Mouse (Mus musculus) megakaryocyte, embryonic 14.5 days (primary cell): Measurements from ENCODE around the gene Tgfbr2. TPM values are rescaled to one million over a fixed set of nuclear protein-coding genes. Genes with fewer than 3 reads are reported as not detected.

Source experiments
- H3K27me3 ChIP-seq: replicated peaks from 2 replicates; pipeline ENCODE3; 2012; ENCODE audit warnings: inconsistent platforms
- H3K36me3 ChIP-seq: replicated peaks from 2 replicates; pipeline ENCODE3; 2012; ENCODE audit warnings: low read length, inconsistent platforms, mixed read lengths
- H3K4me1 ChIP-seq: 2 replicates; pipeline ENCODE4 v1.6.1; 2012; ENCODE audit warnings: inconsistent platforms
- H3K4me3 ChIP-seq: replicated peaks from 2 replicates; pipeline ENCODE3; 2012; ENCODE audit warnings: moderate library complexity, mild to moderate bottlenecking, inconsistent platforms
- H3K9me3 ChIP-seq: 2 replicates; pipeline ENCODE4 v1.6.1; 2012; ENCODE audit warnings: inconsistent platforms
- FLI1 ChIP-seq: IDR thresholded peaks from 2 replicates; pipeline ENCODE4 v1.6.1; 2012; ENCODE audit warnings: low read length, inconsistent platforms, mixed read lengths
- GATA1 ChIP-seq: IDR thresholded peaks from 3 replicates; pipeline ENCODE4 v1.6.1; 2012; ENCODE audit warnings: mixed read lengths, low read length, inconsistent platforms, borderline replicate concordance
- polyA plus RNA-seq: library from polyadenylated mRNA; stranded (reverse); fragments of >175 nt; gene quantifications from 2 replicates; pipeline ENCODE4 v1.2.3, GENCODE M21; 2012; ENCODE audit warnings: low replicate concordance; ENCODE audit not compliant: insufficient read depth

Tgfbr2 gene
- polyA plus RNA-seq, 1 experiment, result 1.9 TPM

DNA sequence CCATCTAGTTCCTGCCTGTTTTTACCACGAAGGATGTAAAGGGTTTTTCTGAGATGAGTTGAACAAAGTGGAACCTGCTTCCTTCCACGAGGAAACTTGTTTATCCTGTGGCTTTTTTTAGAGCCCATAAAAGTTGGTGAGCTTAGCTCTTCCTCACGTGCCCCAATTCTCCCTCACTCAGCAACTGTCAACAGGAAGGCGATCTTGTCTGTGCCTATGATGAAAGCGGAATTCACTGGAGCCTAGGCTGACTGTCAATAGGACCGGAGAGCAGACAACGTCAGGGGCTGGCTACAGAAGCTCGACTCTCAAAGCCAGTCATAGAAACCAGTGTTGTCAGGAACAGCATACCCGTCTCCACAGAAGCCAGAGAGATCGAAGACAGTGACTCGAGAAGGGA lies 73.3 kb downstream of the Tgfbr2 start:
- peaks cover 65% of the 10 kb centered on the region for H3K36me3 ChIP-seq
- H3K9me3 ChIP-seq, result peaks cover 6% of the 10 kb centered on the region; the same call in 1 of the 2 replicates
- peaks cover 3% of the 10 kb centered on the region for H3K27me3 ChIP-seq
- no peak for TF ChIP-seq FLI1
- TF ChIP-seq GATA1, result no peak
- H3K4me1 ChIP-seq, result peaks cover 30% of the 10 kb centered on the region
- no peak overlapping the region for H3K4me3 ChIP-seq

DNA sequence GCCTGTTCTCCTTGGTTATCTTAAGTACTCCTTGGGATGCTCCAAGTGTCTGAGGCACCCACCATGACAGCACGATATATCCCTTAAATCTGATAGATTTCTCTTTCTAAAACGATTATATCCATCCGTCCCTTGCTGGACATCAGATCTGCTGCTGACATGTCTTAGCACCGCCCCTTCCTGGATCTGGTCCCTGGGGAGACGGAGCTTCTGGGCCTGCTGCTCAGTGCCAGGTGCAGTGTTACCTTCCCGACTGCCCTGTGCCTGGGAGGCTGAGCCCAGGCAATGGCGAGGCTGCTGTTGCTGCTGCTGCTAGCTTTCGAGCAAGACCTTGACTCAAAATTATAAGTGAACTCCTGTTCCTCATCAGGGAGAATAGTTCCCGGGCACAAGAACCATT lies 75.1 kb downstream of the Tgfbr2 start:
- Histone ChIP-seq H3K27me3 (peaks cover 3% of the 10 kb centered on the region), H3K4me3 (no peak overlapping the region), H3K36me3 (peaks cover 58% of the 10 kb centered on the region), H3K9me3 (no peaks in the 10 kb centered on the region), H3K4me1 (peaks cover 46% of the 10 kb centered on the region)
- TF ChIP-seq GATA1 (no peak), FLI1 (no peak)

DNA sequence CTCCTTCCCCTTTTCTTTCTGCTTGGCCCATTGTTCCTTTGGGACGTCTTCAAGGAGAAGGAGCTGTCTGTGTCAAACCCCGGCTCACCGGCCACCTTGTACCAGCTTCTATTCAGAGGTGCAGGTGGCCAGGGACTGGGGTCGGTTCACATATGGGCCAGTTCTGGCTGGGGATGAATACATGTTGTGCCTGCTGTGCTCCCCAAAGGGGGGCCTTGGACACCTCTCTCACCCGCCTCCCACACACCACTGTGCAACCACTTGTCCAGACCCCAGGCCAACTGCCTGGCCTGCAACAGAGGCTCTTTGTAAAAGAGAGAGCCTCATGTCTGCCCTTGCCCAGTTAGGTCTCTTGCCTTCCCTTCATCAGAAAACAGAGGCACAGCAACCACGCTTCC lies 75.6 kb downstream of the Tgfbr2 start:
- no peak for TF ChIP-seq FLI1
- no peak for TF ChIP-seq GATA1
- peaks cover 46% of the 10 kb centered on the region for H3K4me1 ChIP-seq

DNA sequence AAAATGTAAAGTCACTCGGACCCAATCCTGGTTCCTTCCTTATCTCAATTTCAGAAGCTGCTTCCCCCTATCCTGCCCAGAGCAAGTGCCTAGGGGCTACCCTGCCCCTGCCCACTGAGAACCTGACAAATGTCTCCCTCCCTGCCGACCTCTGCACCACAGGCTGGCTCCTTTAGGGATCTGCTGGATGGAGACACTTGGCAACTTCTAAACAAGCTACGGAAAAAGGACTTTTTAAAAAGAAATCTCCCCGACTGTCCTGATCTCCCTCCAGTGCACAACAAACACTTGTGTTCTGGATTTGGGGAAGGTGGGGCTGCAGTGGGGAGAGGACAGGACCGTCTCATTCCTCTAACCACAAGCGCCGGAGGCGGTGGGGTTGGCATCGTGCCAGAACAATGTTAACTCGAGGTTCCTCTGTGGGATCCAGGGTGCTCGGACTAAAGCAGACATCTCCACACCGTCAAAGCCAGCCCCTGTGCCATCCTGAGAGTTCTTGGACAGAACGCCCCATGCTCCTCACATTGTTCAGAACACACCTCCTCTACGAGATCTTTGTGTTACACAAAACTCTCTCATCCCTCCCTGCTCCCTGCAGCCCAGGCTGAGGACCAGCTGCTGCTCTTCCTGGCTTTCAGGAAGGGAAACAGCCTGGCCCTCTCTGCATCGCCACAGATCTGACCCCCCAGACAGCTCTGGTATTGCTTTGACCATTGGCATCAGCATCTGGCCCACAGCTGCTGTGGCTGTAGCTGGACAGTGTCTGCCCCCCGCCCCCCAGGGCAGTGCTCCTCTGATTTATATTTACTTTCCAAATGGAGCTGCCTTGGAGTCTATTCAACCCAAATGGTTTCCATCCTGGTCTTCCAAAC lies 76.2 kb downstream of the Tgfbr2 start:
- Histone ChIP-seq H3K9me3 (no peaks in the 10 kb centered on the region), H3K27me3 (peaks cover 3% of the 10 kb centered on the region), H3K4me3 (no peak overlapping the region), H3K4me1 (peaks cover 46% of the 10 kb centered on the region), H3K36me3 (peaks cover 51% of the 10 kb centered on the region)
- TF ChIP-seq GATA1 (no peak), FLI1 (no peak)

More for the DNA sequence above, 75.6 kb downstream of the Tgfbr2 start:
- H3K4me3 ChIP-seq, result no peak overlapping the region
- H3K9me3 ChIP-seq, result no peaks in the 10 kb centered on the region
- H3K27me3 ChIP-seq, result peaks cover 3% of the 10 kb centered on the region
- H3K36me3 ChIP-seq, result peaks cover 54% of the 10 kb centered on the region

- peaks cover 20% of the 10 kb centered on the region for H3K4me1 ChIP-seq
- TF ChIP-seq FLI1, result no peak
- no peak for TF ChIP-seq GATA1
- no peaks in the 10 kb centered on the region for H3K9me3 ChIP-seq
- no peaks in the 10 kb centered on the region for H3K27me3 ChIP-seq
- peaks cover 46% of the 10 kb centered on the region for H3K36me3 ChIP-seq
- H3K4me3 ChIP-seq, result no peak overlapping the region
These were observed 83.2 kb downstream of the Tgfbr2 start for GRCm38 (mm10) chr9:116091921-116092320.

DNA sequence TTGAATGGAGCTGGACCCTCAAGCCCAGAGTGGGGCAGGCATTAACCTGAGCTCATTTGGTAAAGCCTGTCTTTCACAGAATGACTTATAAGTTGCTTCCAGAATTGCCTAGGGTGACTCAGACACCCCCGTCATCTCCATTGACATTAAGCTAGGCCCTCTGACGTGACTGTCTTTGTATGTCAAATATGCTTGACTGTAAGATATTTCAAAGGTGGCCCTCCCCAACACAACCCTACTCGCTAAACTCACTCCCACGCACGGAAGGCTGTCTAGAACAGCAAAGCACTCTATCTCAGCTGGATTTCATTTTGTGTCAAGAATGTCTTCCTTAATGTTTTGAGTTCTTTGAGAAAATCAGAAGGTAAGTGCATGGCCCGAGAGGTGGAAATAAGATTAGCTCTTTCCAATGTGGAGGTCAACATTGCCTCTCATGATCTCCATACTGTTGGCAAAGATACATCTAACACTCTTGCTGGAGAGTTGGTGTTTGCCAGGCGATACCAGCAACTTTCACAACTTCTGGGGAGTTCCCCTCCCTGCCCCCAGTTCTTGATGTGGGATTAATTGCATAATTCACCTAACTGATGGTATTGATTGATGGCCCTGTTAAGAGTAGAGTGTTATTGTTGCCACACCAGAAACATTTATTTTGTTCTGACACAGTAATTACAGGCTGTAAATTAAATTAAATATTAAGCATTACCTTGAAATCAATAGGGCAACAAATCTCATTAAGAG lies 83.9 kb downstream of the Tgfbr2 start:
- Histone ChIP-seq H3K36me3 (peaks cover 41% of the 10 kb centered on the region), H3K9me3 (no peaks in the 10 kb centered on the region), H3K4me1 (peaks cover 15% of the 10 kb centered on the region), H3K27me3 (no peaks in the 10 kb centered on the region), H3K4me3 (no peak overlapping the region)
- TF ChIP-seq FLI1 (no peak), GATA1 (no peak)

GRCm38 (mm10) chr9:116090296-116090695 lies 84.9 kb downstream of the Tgfbr2 start:
- TF ChIP-seq FLI1 (no peak), GATA1 (no peak)
- Histone ChIP-seq H3K36me3 (peaks cover 41% of the 10 kb centered on the region), H3K4me3 (no peak overlapping the region), H3K27me3 (no peaks in the 10 kb centered on the region), H3K4me1 (peaks cover 8% of the 10 kb centered on the region), H3K9me3 (no peaks in the 10 kb centered on the region)

DNA sequence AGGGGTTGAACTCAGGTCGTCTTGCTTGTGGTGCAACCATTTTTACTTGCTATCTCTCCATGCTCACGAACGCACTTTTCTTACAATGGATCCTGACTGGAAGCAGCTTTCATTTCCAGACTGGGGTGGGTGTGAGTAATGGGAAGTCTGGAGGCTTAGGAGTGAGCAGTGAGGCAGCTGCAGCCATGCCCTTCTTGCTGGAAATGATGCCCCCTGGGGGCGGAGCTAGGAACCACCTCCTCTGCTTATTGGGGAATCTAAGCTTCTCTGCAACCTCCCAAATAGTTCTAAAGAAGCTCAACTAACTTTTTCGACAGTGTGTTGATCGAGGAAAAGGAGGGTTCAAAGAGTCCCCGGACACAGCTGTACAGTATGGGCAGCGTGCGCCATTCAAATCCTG lies 86.2 kb downstream of the Tgfbr2 start:
- no peaks in the 10 kb centered on the region for H3K27me3 ChIP-seq
- no peaks in the 10 kb centered on the region for H3K9me3 ChIP-seq
- no peak overlapping the region for H3K4me3 ChIP-seq
- H3K4me1 ChIP-seq, result peaks cover 14% of the 10 kb centered on the region
- no peak for TF ChIP-seq GATA1
- TF ChIP-seq FLI1, result no peak
- H3K36me3 ChIP-seq, result peaks cover 41% of the 10 kb centered on the region

- peaks cover 21% of the 10 kb centered on the region for H3K4me1 ChIP-seq
- TF ChIP-seq FLI1 (no peak), GATA1 (no peak)
- no peak overlapping the region for H3K4me3 ChIP-seq
- H3K27me3 ChIP-seq, result no peaks in the 10 kb centered on the region
- H3K36me3 ChIP-seq, result peaks cover 39% of the 10 kb centered on the region
- no peaks in the 10 kb centered on the region for H3K9me3 ChIP-seq
These were observed 87.3 kb downstream of the Tgfbr2 start for GRCm38 (mm10) chr9:116087880-116088279.

GRCm38 (mm10) chr9:116087263-116087662 lies 87.9 kb downstream of the Tgfbr2 start:
- peaks cover 33% of the 10 kb centered on the region for H3K36me3 ChIP-seq
- TF ChIP-seq FLI1 (no peak), GATA1 (no peak)
- no peaks in the 10 kb centered on the region for H3K9me3 ChIP-seq
- no peak overlapping the region for H3K4me3 ChIP-seq
- peaks cover 18% of the 10 kb centered on the region for H3K4me1 ChIP-seq
- H3K27me3 ChIP-seq, result no peaks in the 10 kb centered on the region
